Mouse (Mus musculus) right cerebral cortex, postnatal 4 days (tissue): ENCODE measurements around the gene Decr2.
"Not testable (repeated sequence)": the region's sequence is repeated elsewhere in the genome, so short reads cannot be mapped to it uniquely, and the experiment has no call there.

Source experiments
- DNase-seq: peaks from one replicate; pipeline ENCODE4 v3.0.0-alpha.2; 2022

Gene Decr2

DNA sequence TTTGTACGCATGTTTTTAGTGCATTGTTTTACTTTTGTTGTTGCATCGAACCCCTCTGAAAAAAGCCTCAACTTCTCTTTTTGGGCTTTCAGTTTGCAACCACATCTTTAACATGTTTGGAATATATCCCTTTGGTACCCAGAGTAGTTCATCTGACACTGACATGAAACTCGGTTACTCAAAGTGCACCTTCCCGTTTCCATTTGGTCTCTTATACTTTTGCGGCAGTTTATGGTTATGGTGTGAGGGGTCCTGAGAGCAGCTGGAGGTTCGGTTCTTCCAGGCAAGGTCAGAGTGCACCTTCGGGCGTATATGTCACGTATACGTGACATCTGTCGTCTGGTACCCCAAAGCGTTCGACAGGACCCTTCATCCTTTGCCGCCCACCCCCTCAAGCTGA is 22.6 kb upstream of the Decr2 start:
- no peak for DNase-seq

DNA sequence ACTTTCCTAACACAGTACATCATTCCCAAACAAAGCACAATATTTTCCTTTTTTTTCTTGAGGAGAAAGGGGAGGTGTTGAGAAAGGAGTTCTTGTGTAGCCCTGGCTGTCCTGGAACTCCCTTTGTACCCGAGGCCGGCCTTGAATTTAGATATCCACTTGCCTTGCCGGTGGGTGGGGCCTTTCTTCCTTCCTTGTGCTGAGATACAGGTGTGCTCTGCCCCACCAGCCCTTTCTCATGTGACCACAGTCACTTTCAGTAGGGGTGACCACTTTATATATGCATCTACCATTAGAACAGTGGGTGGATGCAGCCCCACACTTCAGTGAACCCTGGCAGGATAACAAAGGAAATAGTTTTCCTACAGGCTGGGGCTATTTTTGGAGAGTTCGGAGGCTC is 21.6 kb upstream of the Decr2 start:
- DNase-seq: no peak

GRCm38 (mm10) chr17:26111024-26111423 is 20.9 kb upstream of the Decr2 start:
- no peak for DNase-seq

DNA sequence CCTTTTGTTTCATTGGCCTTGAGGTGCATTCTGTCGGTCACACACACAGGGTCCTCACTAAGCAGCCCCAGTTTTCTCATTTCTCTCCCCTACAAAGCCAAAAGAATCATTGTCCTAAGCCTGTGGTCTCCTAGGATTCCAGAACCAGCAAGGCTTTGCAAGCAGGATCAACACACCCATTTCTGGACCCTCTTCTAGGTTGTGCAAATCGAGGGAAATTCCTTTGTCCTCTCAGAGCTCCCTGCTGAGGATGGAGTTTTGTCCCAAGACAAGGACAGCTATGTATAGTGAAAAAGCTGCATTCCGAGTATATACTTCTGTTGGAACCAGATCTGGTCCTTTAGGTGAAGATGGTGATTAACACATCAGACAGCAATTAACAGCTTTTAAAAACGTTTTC is 20.0 kb upstream of the Decr2 start:
- DNase-seq: no peak

DNA sequence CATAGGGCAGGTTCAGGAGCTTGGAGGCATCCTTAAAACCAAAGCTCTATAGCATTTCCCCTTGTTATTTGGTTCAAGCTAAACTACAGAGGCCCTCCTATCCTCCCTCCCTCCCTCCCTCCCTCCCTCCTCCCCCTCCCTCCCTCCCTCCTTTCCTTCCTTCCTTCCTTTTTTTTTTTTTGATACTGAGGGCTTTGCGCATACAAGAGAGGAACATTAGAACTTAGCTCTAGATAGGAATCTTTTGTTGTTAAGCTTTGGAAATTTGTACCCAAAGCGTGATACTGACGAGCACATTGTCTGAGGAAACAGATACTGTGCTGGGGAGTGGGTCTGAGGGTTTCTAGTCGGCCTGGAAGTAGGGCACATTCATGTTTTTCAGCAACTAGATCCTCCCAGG is 15.5 kb upstream of the Decr2 start:
- DNase-seq: no peak

DNA sequence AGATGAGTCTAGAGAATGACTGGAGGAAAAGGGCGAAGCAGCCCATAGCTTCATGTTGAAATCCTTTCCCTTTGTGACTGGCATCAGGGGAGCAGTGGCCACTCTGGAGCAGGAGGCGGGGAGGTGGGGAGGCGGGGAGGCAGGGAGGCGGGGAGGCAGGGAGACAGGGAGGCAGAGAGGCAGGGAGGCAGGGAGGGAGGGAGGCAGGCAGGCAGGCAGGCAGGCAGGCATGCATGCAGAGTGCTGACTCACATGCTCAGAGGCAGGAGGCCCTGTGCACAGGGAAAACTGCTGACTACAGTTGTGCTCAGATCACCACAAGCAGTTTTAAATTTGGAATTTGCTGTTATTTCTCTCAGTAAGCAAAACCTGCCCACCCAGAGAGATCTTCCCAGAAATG is 11.3 kb upstream of the Decr2 start:
- DNase-seq: no peak

DNA sequence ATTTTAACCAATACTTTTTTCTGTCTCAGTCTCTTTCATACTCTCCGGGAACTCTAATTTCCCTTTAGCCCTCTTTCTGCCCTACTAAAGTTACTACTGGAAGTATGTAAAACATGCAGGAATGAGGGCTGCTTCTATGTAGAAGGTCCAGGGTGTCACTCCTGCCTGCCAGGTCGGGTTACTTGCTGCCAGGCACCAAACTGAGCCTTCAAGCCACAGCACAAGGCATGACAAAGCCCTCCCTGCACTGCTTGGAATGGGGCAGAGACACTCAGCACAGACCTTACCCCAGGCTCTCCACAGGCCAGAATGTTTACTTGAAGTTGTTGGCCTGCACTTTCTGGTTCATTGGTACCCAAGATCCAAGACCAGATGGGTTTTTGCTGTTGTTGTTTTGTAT is 10.0 kb upstream of the Decr2 start:
- DNase-seq: no peak

GRCm38 (mm10) chr17:26099316-26099715 is 9.2 kb upstream of the Decr2 start:
- not testable (repeated sequence) for DNase-seq

DNA sequence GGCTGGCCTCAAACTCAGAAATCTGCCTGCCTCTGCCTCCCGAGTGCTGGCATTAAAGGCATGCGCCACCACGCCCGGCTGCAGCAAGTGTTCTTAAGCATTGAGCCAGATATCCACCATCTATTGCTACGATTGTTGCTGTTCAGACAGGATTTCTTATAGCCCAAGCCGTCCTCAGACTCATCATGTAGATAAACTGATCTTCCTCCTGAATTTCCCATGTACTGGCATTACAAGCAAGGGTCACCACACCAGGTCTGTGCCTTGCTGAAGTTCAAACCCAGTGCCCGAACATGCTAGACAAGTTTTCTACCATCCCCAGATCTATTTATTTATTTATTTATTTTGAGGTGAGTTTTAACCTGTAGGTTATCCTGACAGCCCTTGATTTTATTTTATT is 8.3 kb upstream of the Decr2 start:
- DNase-seq: no peak

DNA sequence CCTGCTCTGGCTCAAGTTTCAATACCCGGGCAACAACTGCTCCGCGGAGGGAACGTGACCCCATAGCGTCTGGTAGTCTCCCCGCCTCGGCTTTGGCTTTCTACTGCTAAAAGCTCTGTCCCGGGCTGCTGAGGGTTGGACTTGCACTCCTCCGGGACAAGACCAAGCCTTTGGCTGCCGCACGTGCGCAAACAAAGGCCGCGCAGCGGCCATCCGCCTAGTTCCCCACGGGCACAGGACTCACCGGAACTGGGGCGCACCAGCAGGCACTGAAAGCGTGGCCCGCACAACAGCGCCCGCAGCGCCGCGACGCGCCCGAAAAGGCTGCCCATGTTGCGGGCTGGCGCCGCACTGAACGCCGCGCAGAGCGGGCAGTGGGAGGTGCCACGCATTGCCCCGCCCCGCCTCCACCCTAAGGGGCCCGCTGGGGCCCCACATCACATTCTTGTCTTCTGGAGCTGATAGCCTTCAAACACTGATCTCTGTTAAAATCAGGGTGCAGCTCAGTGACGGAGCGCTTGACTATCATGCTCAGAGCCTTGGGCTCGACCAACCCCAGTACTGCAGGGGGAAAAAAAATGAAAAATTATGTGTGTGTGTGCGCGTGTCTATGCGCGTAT is 5.1 kb upstream of the Decr2 start, which contains the start of gene Nme4:
TSS of gene Nme4 (minus strand) at position 482 of the 620 bp plus-strand sequence.
- peak; percentile 65 for DNase-seq

- no peak for DNase-seq
These were observed 4.5 kb upstream of the Decr2 start for GRCm38 (mm10) chr17:26094531-26095110.

GRCm38 (mm10) chr17:26087059-26087564 is 3.0 kb downstream of the Decr2 start:
- DNase-seq: no peak

GRCm38 (mm10) chr17:26080867-26081266 is 9.3 kb downstream of the Decr2 start:
- DNase-seq: no peak

DNA sequence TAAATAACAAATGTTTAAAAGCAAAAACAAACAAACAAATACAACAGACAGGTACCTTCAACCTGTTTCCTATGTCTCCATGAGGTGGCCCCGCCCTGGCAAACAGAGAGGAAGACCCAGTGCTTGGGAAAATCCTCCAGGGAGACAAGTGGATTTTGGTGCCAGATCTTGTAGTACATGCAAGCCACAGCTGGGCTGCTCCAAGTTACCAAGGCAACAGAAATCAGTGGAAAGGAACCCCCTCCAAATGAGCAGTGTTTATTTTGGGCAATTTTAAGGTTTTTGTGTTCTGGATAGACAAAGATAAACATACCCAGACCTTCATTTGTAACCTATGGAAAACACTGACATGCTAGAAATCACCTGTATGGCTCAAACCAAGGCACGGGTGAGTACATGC is 11.3 kb downstream of the Decr2 start:
- no peak for DNase-seq

- DNase-seq: no peak
These were observed 14.9 kb downstream of the Decr2 start for GRCm38 (mm10) chr17:26075246-26075645.

GRCm38 (mm10) chr17:26070136-26070535 is 20.0 kb downstream of the Decr2 start:
- no peak for DNase-seq

- DNase-seq: peak; percentile 85
These were observed 21.1 kb downstream of the Decr2 start, which contains the start of gene Rab11fip3 for GRCm38 (mm10) chr17:26068831-26069739. Gene Rab11fip3, minus strand, starts transcription at chr17:26069555.

GRCm38 (mm10) chr17:26068024-26068830 is 21.9 kb downstream of the Decr2 start:
- peak; percentile 21 for DNase-seq

DNA sequence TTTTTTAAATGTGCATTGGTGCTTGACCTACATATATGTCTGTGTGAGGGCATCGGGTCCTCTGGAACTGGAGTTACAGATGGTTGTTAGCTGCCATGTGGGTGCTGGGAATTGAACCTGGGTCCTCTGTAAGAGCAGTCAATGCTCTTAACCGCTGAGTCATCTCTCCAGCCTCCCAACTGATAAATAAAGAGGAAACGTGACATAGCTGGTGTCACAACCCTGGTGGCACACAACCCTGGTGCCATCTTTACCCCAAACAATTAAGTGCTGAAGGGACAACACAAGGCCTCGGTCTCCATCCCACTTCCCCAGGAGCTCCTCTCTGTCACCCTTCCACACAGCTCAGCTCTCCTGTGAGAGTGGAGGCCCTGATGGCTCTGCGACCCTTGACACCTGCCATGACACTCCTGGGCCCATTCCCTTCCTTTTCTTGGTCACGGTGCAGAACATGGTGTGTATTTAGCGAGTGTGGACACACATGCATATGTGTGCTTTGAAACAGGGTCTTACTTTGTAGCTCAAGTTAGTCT is 23.6 kb downstream of the Decr2 start:
- DNase-seq: no peak

GRCm38 (mm10) chr17:26064916-26065315 is 25.2 kb downstream of the Decr2 start:
- no peak for DNase-seq

GRCm38 (mm10) chr17:26057787-26058567 is 32.2 kb downstream of the Decr2 start:
- DNase-seq: no peak

GRCm38 (mm10) chr17:26057278-26057677 is 32.9 kb downstream of the Decr2 start:
- DNase-seq: no peak
